ENCODE assay signal across 29 mouse cellular contexts in the genomic region with DNA sequence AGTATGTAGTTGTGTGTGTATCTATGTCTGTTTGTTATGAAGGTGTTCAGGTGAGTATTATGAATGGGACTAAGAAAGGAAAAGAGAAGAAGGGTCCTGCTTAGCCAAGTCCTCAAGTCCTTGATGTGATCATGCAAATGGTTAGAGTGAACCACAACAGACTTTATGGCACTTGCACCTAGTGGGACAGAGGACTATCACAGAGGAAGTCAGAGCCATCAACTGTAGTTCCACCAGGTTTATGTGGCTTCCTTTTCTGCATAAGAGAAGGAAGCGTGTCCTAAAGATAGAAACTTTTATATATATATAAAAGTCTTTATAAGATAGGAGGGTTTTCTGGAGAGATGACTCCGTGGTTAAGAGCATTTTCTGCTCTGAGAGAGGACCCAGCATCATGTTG. TPM values are rescaled to one million over a fixed set of nuclear protein-coding genes. Genes with fewer than 3 reads are reported as not detected.
A peak's percentile ranks its signal among the peaks of the same experiment; 100 is the strongest.
DNase-seq lines count a peak whose midpoint lies in the region; ATAC-seq and TF ChIP-seq lines count a peak whose summit lies in the region.
"Had no signal": no experiment of that assay in that cellular context is flagged by ENCODE, and none has a peak within 500 bp of the region (broad histone marks: within the 10 kb centered on the region; RNA-seq: fewer than 3 reads in every experiment).

No protein-coding gene starts in this region.

- no peaks in the 10 kb centered on the region for H3K27me3 ChIP-seq in lung, embryonic 16.5 days (ENCODE audit: control insufficient read depth, insufficient read depth, low read depth, low read length)
- H3K27me3 ChIP-seq in forebrain, embryonic 12.5 days: no peaks in the 10 kb centered on the region
- H3K27me3 ChIP-seq in midbrain, embryonic 14.5 days (ENCODE audit: control insufficient read depth, insufficient read depth, low read length): no peaks in the 10 kb centered on the region
- H3K27me3 ChIP-seq: heart, embryonic 12.5 days; hindbrain, embryonic 12.5 days; intestine, embryonic 15.5 days; limb, embryonic 12.5 days; neural tube, embryonic 12.5 days; Patski had no signal

- ATAC-seq in lung, embryonic 16.5 days (ENCODE audit: low read depth): no peak
- peak; percentile 48 for ATAC-seq in megakaryocyte progenitor cell, adult 5-6 weeks (replicated peaks; ENCODE audit: poor library complexity)
- ATAC-seq in forebrain, embryonic 12.5 days (ENCODE audit: low FRiP score): no peak
- ATAC-seq in midbrain, embryonic 14.5 days (ENCODE audit: low FRiP score, low TSS enrichment): no peak
- ATAC-seq: hindbrain, postnatal 0 days; intestine, embryonic 15.5 days; midbrain, embryonic 16.5 days; Patski had no signal

- no peak for DNase-seq in lung, postnatal 4 days
- DNase-seq in 416B (ENCODE audit: low read depth): peak; percentile 67
- no peak for DNase-seq in layer of hippocampus, postnatal 14 days (ENCODE audit: low spot score in 2 of 2)
- no peak for DNase-seq in midbrain, embryonic 14.5 days
- DNase-seq: adrenal gland, postnatal 10 days; cerebellum, adult 11 months; cerebellum, adult 9-11 months; gastrocnemius, postnatal 10 days; retina, postnatal 1 day; right cerebral cortex, postnatal 14 days; thymus, postnatal 4 days had no signal

- TF ChIP-seq POLR2A in bone marrow macrophage, adult 2 months (IDR thresholded peaks at IDR 0.05; ENCODE audit: borderline replicate concordance, low read depth, low read length): no peak

- no peak overlapping the region for H3K9ac ChIP-seq in lung, embryonic 16.5 days (ENCODE audit: low read length)
- no peak overlapping the region for H3K9ac ChIP-seq in forebrain, embryonic 12.5 days
- H3K9ac ChIP-seq in midbrain, embryonic 14.5 days (replicated peaks; ENCODE audit: low read length): no peak overlapping the region
- H3K9ac ChIP-seq: heart, embryonic 12.5 days; hindbrain, embryonic 12.5 days; intestine, embryonic 15.5 days; limb, embryonic 12.5 days; liver, embryonic 15.5 days; lung, embryonic 14.5 days; neural tube, embryonic 12.5 days had no signal

- H3K27ac ChIP-seq in lung, embryonic 16.5 days (ENCODE audit: low read length): 0 out of 2 replicates have a peak overlapping the region, but pooled peaks have one; percentile 4
- peak overlapping the region; percentile 52 for H3K27ac ChIP-seq in bone marrow macrophage, adult 2 months (ENCODE audit: insufficient read depth, low read depth, low read length)
- no peak overlapping the region for H3K27ac ChIP-seq in forebrain, embryonic 12.5 days
- no peak overlapping the region for H3K27ac ChIP-seq in midbrain, embryonic 14.5 days (replicated peaks; ENCODE audit: low read depth, low read length)
- H3K27ac ChIP-seq: hindbrain, embryonic 12.5 days; hindbrain, postnatal 0 days; intestine, embryonic 15.5 days; left cerebral cortex, adult 2 months; limb, embryonic 12.5 days; liver, embryonic 15.5 days; midbrain, embryonic 10.5 days; neural tube, embryonic 12.5 days; stomach, postnatal 0 days had no signal

- H3K4me2 ChIP-seq in lung, embryonic 16.5 days (ENCODE audit: low read depth, low read length): no peak overlapping the region
- no peak overlapping the region for H3K4me2 ChIP-seq in forebrain, embryonic 12.5 days
- H3K4me2 ChIP-seq in midbrain, embryonic 14.5 days (ENCODE audit: low read length): no peak overlapping the region
- H3K4me2 ChIP-seq: hindbrain, embryonic 12.5 days; intestine, embryonic 15.5 days; limb, embryonic 12.5 days; lung, embryonic 14.5 days; neural tube, embryonic 12.5 days had no signal

- H3K9me3 ChIP-seq in lung, embryonic 16.5 days (ENCODE audit: control insufficient read depth, low read length): no peaks in the 10 kb centered on the region
- no peaks in the 10 kb centered on the region for H3K9me3 ChIP-seq in forebrain, embryonic 12.5 days
- H3K9me3 ChIP-seq in midbrain, embryonic 14.5 days (ENCODE audit: control insufficient read depth, low read length): no peaks in the 10 kb centered on the region
- H3K9me3 ChIP-seq: heart, embryonic 12.5 days; hindbrain, embryonic 12.5 days; intestine, embryonic 15.5 days; limb, embryonic 12.5 days; liver, embryonic 15.5 days; midbrain, embryonic 10.5 days; neural tube, embryonic 12.5 days had no signal

- TF ChIP-seq CTCF in bone marrow macrophage, adult 2 months (IDR thresholded peaks at IDR 0.05; ENCODE audit: low read depth, low read length): no peak

- no peaks in the 10 kb centered on the region for H3K36me3 ChIP-seq in lung, embryonic 16.5 days (ENCODE audit: control insufficient read depth, insufficient read depth, low read length)
- H3K36me3 ChIP-seq in forebrain, embryonic 12.5 days (replicated peaks): no peaks in the 10 kb centered on the region
- no peaks in the 10 kb centered on the region for H3K36me3 ChIP-seq in midbrain, embryonic 14.5 days (ENCODE audit: control insufficient read depth, insufficient read depth, low read length)
- H3K36me3 ChIP-seq: heart, embryonic 12.5 days; hindbrain, embryonic 12.5 days; intestine, embryonic 15.5 days; limb, embryonic 12.5 days; liver, embryonic 15.5 days; midbrain, embryonic 10.5 days; neural tube, embryonic 12.5 days had no signal

- no peak overlapping the region for H3K4me3 ChIP-seq in lung, embryonic 16.5 days (ENCODE audit: low read length)
- H3K4me3 ChIP-seq in bone marrow macrophage, adult 2 months (ENCODE audit: insufficient read depth, low read length): no peak overlapping the region
- H3K4me3 ChIP-seq in forebrain, embryonic 12.5 days (replicated peaks): no peak overlapping the region
- H3K4me3 ChIP-seq in midbrain, embryonic 14.5 days (replicated peaks; ENCODE audit: low read depth, low read length): no peak overlapping the region
- H3K4me3 ChIP-seq: erythroblast, embryonic 14.5 days; heart, embryonic 12.5 days; hindbrain, embryonic 12.5 days; intestine, embryonic 15.5 days; left cerebral cortex, adult 2 months; limb, embryonic 12.5 days; liver, embryonic 15.5 days; midbrain, embryonic 10.5 days; neural tube, embryonic 12.5 days had no signal

- 67% methylated on average over 2 of the region's 2 CpGs for WGBS in lung, embryonic 16.5 days
- WGBS in forebrain, embryonic 12.5 days: 92% methylated on average over 2 of the region's 2 CpGs
- 80% methylated on average over 2 of the region's 2 CpGs for WGBS in midbrain, embryonic 14.5 days

- peaks cover 5% of the 10 kb centered on the region; the same call in 1 of the 2 replicates for H3K4me1 ChIP-seq in lung, embryonic 16.5 days (replicated peaks; ENCODE audit: control insufficient read depth, insufficient read depth, low read length)
- H3K4me1 ChIP-seq in bone marrow macrophage, adult 2 months (ENCODE audit: control insufficient read depth, insufficient read depth, low read length): peaks cover 43% of the 10 kb centered on the region
- no peaks in the 10 kb centered on the region for H3K4me1 ChIP-seq in forebrain, embryonic 12.5 days
- H3K4me1 ChIP-seq in midbrain, embryonic 14.5 days (ENCODE audit: control insufficient read depth, insufficient read depth, low read length): no peaks in the 10 kb centered on the region
- H3K4me1 ChIP-seq: hindbrain, embryonic 12.5 days; intestine, embryonic 15.5 days; liver, embryonic 15.5 days; midbrain, embryonic 10.5 days; neural tube, embryonic 12.5 days had no signal

RNA-seq across cellular contexts. Expression of a gene that starts 46.1 kb away (rescaled TPM):
- polyA plus RNA-seq in lung, embryonic 16.5 days (2015; fragmentation: Nextera tagmentation; extraction: Ambion mirVana): 40.5 and 43.1 TPM in 2 replicates
- 29.9 and 31.6 TPM in 2 replicates for polyA plus RNA-seq in bone marrow macrophage, adult 2 months (2012; ENCODE audit: insufficient read depth, insufficient read length, missing spikeins)
- 7.8 and 10.1 TPM in 2 replicates for total RNA-seq in megakaryocyte progenitor cell, adult 5-6 weeks (2015)
- total RNA-seq in megakaryocyte progenitor cell, adult 5-6 weeks (2017): 11.5 and 14.6 TPM in 2 replicates
- 10 to 100 TPM; 87.4 to 95.9 TPM for total RNA-seq in layer of hippocampus, postnatal 14 days (2021)
- 34.1 and 37.1 TPM in 2 replicates for polyA plus RNA-seq in forebrain, embryonic 12.5 days (2016; fragmentation: Nextera tagmentation; extraction: Ambion mirVana)
- polyA plus RNA-seq in midbrain, embryonic 14.5 days (2014; fragmentation: Nextera tagmentation; extraction: Ambion mirVana): 44.4 and 49.8 TPM in 2 replicates

Comparison
In these comparisons a context has a peak if more than half of its experiments do, and no peak if none do; other contexts are left out.
1. H3K27ac ChIP-seq: peak in lung, embryonic 16.5 days (single experiment) and bone marrow macrophage, adult 2 months (single experiment); none in forebrain, embryonic 12.5 days (single experiment) and midbrain, embryonic 14.5 days (single experiment).